Mouse (Mus musculus) kidney, adult 2 months (tissue): ENCODE measurements at regions not wholly inside any gene's neighbourhood (a gene's known extent, or its start where the extent isn't known, plus 50 kb on each side); places are given as distances from the start of the nearest gene placed in this dataset.

ENCODE experiments used
- DNase-seq: peaks from one replicate; pipeline ENCODE4 v3.0.0; 2021
- H3K27ac ChIP-seq: fragments of 200-500 bp; 2 replicates; pipeline ENCODE4 v1.5.1; 2012; ENCODE audit warnings: low read depth, low read length, control low read depth, inconsistent platforms; ENCODE audit not compliant: insufficient read depth
- H3K27me3 ChIP-seq: fragments of 200-500 bp; replicated peaks from 2 replicates; pipeline ENCODE4 v1.6.1; 2012; ENCODE audit warnings: mild to moderate bottlenecking, moderate library complexity, low read length, inconsistent platforms; ENCODE audit not compliant: control insufficient read depth, insufficient read depth
- H3K36me3 ChIP-seq: fragments of 200-500 bp; 2 replicates; pipeline ENCODE4 v1.6.1; 2012; ENCODE audit warnings: mild to moderate bottlenecking, moderate library complexity, low read length, inconsistent platforms; ENCODE audit not compliant: control insufficient read depth, insufficient read depth
- H3K4me1 ChIP-seq: fragments of 200-500 bp; 2 replicates; pipeline ENCODE4 v1.6.1; 2011; ENCODE audit warnings: low read length; ENCODE audit not compliant: control insufficient read depth, insufficient read depth
- H3K4me3 ChIP-seq: fragments of 200-500 bp; 2 replicates; pipeline ENCODE4 v1.5.1; 2011; ENCODE audit warnings: mild to moderate bottlenecking, low read depth, low read length, control low read depth; ENCODE audit not compliant: insufficient read depth
- CTCF ChIP-seq: fragments of 200-500 bp; conservative IDR thresholded peaks from 2 replicates; pipeline ENCODE4 v1.5.1; 2011; ENCODE audit warnings: low read depth, mild to moderate bottlenecking, control low read depth, low read length, moderate library complexity, mixed read lengths; ENCODE audit not compliant: insufficient read depth, insufficient read length
- POLR2A ChIP-seq: fragments of 200-500 bp; IDR thresholded peaks from one replicate; pipeline ENCODE4 v1.6.1; 2011; ENCODE audit warnings: low read depth, low read length, control low read depth
- WGBS: fragments of 180-500 bp; shearing (Covaris S2); methylation state at CpG from one replicate; pipeline ENCODE4 v1.1.7; 2018; 5-methylcytosine and 5-hydroxymethylcytosine counted together

GRCm38 (mm10) chr1:43337168-43337784, 107.1 kb upstream of the Nck2 start:
- Histone ChIP-seq H3K27ac (no peak overlapping the region), H3K36me3 (no peaks in the 10 kb centered on the region), H3K4me3 (no peak overlapping the region), H3K4me1 (peaks cover 2% of the 10 kb centered on the region; the same call in 1 of the 2 replicates), H3K27me3 (no peaks in the 10 kb centered on the region; the same call in 1 of the 2 replicates)
- WGBS: 71% methylated on average over 3 of the region's 3 CpGs
- TF ChIP-seq CTCF (no peak), POLR2A (no peak)
- DNase-seq: peak; percentile 92

GRCm38 (mm10) chr1:43338096-43338915, 106.1 kb upstream of the Nck2 start:
- DNase-seq: peak; percentile 20
- H3K36me3 ChIP-seq: no peaks in the 10 kb centered on the region
- H3K27me3 ChIP-seq: no peaks in the 10 kb centered on the region; the same call in 1 of the 2 replicates
- WGBS: 64% methylated on average over 6 of the region's 6 CpGs
- H3K27ac ChIP-seq: peak overlapping the region; percentile 47
- peaks cover 2% of the 10 kb centered on the region; the same call in 1 of the 2 replicates for H3K4me1 ChIP-seq
- TF ChIP-seq POLR2A: no peak
- no peak for TF ChIP-seq CTCF
- H3K4me3 ChIP-seq: no peak overlapping the region

GRCm38 (mm10) chr1:43342848-43343247, 101.5 kb upstream of the Nck2 start:
- DNase-seq: no peak
- no peak for TF ChIP-seq POLR2A
- no peak for TF ChIP-seq CTCF
- Histone ChIP-seq H3K4me1 (0 out of 2 replicates have a peak, but pooled peaks cover 2% of the 10 kb centered on the region), H3K27ac (no peak overlapping the region), H3K36me3 (no peaks in the 10 kb centered on the region), H3K4me3 (no peak overlapping the region), H3K27me3 (no peaks in the 10 kb centered on the region; the same call in 1 of the 2 replicates)
- 92% methylated on average over 2 of the region's 2 CpGs for WGBS

GRCm38 (mm10) chr1:43343410-43343809, 101.0 kb upstream of the Nck2 start:
- 90% methylated on average over 2 of the region's 2 CpGs for WGBS
- Histone ChIP-seq H3K27me3 (no peaks in the 10 kb centered on the region; the same call in 1 of the 2 replicates), H3K4me3 (no peak overlapping the region), H3K36me3 (no peaks in the 10 kb centered on the region), H3K4me1 (no peaks in the 10 kb centered on the region), H3K27ac (no peak overlapping the region)
- no peak for TF ChIP-seq POLR2A
- no peak for TF ChIP-seq CTCF
- DNase-seq: no peak

- no peak for DNase-seq
- Histone ChIP-seq H3K36me3 (no peaks in the 10 kb centered on the region), H3K27ac (no peak overlapping the region), H3K4me1 (no peaks in the 10 kb centered on the region), H3K27me3 (no peaks in the 10 kb centered on the region; the same call in 1 of the 2 replicates), H3K4me3 (no peak overlapping the region)
- WGBS: 91% methylated on average over 5 of the region's 5 CpGs
- TF ChIP-seq POLR2A (no peak), CTCF (no peak)
Observed at GRCm38 (mm10) chr1:43344001-43344400, 100.4 kb upstream of the Nck2 start.

- Histone ChIP-seq H3K4me3 (no peak overlapping the region), H3K36me3 (no peaks in the 10 kb centered on the region), H3K27me3 (no peaks in the 10 kb centered on the region), H3K4me1 (no peaks in the 10 kb centered on the region), H3K27ac (no peak overlapping the region)
- 88% methylated on average over 4 of the region's 4 CpGs for WGBS
- DNase-seq: no peak
- no peak for TF ChIP-seq POLR2A
- TF ChIP-seq CTCF: no peak
Observed at GRCm38 (mm10) chr1:43347152-43347551, 97.2 kb upstream of the Nck2 start.

GRCm38 (mm10) chr1:43349966-43350365, 94.4 kb upstream of the Nck2 start:
- Histone ChIP-seq H3K27me3 (no peaks in the 10 kb centered on the region), H3K4me1 (no peaks in the 10 kb centered on the region), H3K27ac (no peak overlapping the region), H3K36me3 (no peaks in the 10 kb centered on the region), H3K4me3 (no peak overlapping the region)
- DNase-seq: no peak
- 85% methylated on average over 3 of the region's 3 CpGs for WGBS
- TF ChIP-seq CTCF (no peak), POLR2A (no peak)
